Mouse (Mus musculus): Measurements from ENCODE around the gene Mtrf1l. TPM values are rescaled to one million over a fixed set of nuclear protein-coding genes. Genes with fewer than 3 reads are reported as not detected.

Gene Mtrf1l
- 11.5 and 13.0 TPM in 2 replicates for polyA plus RNA-seq (2016; fragmentation: Nextera tagmentation; extraction: Ambion mirVana)

DNA sequence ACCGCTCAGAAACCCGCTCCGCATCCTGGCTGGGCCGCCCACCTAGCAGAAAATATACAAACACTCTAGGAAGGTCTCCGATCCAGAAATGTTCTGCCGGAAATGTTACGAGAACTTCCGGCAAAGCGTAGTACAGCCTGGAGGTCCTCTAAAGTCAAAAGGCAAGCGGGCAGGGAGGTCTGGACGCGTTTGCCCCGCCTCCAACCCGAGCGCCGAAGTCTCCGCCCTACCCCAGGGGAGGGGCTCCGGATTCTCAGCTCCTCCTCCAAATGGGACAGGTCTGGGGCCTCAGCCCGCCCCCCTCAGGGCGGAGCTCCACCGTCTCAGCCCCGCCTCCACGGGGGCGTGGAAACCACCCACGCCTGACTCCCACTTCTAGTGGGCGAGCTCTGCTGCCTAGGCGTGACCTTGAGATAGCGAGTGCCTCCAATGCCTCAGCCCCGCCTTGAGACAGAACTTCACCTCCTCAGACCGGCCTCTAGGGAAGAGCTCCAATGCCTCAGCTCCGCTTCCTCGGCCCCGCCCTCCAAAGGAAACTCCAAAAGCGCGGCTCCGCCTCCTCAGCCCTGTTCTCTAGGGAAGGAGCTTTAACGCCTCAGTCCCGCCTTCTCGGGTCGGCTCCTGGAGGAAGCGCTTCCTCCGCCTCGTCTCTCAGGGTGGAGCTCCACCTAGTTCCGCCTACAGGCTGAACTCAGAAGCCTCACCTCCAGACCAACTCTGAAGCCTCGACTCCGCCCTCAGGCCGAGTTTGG, at the start of gene Mtrf1l:
TSS of gene Mtrf1l (minus strand) at position 171 of the 752 bp plus-strand sequence.
- Histone ChIP-seq H3K4me1 (peaks cover 20% of the 10 kb centered on the region), H3K4me3 (replicated peaks) (peak within 1 kb of the TSS; percentile 89), H3K27ac (peak within 1 kb of the TSS; percentile 85), H3K9me3 (no peaks in the 10 kb centered on the region), H3K9ac (peak within 1 kb of the TSS; percentile 90), H3K36me3 (replicated peaks) (peaks cover 9% of the 10 kb centered on the region), H3K4me2 (peak within 1 kb of the TSS; percentile 63), H3K27me3 (no peaks in the 10 kb centered on the region)
- ATAC-seq (ENCODE audit: low FRiP score) = peak; percentile 96
- WGBS = under 1% methylated on average over 46 of the region's 47 CpGs

- H3K36me3 ChIP-seq (replicated peaks) = no peaks in the 10 kb centered on the region
- H3K27ac ChIP-seq = no peak overlapping the region
- H3K4me2 ChIP-seq = no peak overlapping the region
- no peak for ATAC-seq (ENCODE audit: low FRiP score)
- H3K4me3 ChIP-seq (replicated peaks) = no peak overlapping the region
- no peaks in the 10 kb centered on the region for H3K4me1 ChIP-seq
- WGBS = 63% methylated on average over 4 of the region's 4 CpGs
- no peak overlapping the region for H3K9ac ChIP-seq
- no peaks in the 10 kb centered on the region for H3K9me3 ChIP-seq
- no peaks in the 10 kb centered on the region for H3K27me3 ChIP-seq
Measured at GRCm38 (mm10) chr10:5871081-5871480, 47.4 kb upstream of the Mtrf1l start.

GRCm38 (mm10) chr10:5867981-5868552, 44.4 kb upstream of the Mtrf1l start:
- 70% methylated on average over 11 of the region's 11 CpGs for WGBS
- no peak overlapping the region for H3K4me3 ChIP-seq (replicated peaks)
- ATAC-seq (ENCODE audit: low FRiP score) = no peak
- H3K36me3 ChIP-seq (replicated peaks) = no peaks in the 10 kb centered on the region
- no peaks in the 10 kb centered on the region for H3K4me1 ChIP-seq
- H3K4me2 ChIP-seq = no peak overlapping the region
- H3K27ac ChIP-seq = no peak overlapping the region
- H3K27me3 ChIP-seq = no peaks in the 10 kb centered on the region
- no peak overlapping the region for H3K9ac ChIP-seq
- H3K9me3 ChIP-seq = no peaks in the 10 kb centered on the region

DNA sequence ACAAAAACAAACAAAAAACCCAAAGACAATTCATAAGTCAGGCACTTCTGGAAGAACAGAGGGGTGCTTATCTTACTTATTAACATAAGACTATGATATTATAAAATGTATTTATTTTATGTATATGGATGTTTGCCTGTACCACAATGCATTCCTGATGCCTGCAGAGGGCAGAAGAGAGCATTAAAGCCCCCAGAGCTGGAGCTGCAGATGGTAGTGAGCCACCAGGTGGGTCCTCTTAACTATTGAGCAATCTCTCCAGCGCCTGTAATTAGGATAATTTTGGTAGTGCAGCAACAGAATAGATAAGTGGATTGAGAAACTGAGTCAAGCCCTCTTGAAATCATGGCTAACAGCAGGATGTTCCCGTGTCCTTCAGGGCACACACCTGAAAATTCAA, 42.3 kb upstream of the Mtrf1l start:
- H3K4me1 ChIP-seq = no peaks in the 10 kb centered on the region
- H3K27ac ChIP-seq = no peak overlapping the region
- no peak overlapping the region for H3K9ac ChIP-seq
- no peaks in the 10 kb centered on the region for H3K27me3 ChIP-seq
- ATAC-seq (ENCODE audit: low FRiP score) = no peak
- WGBS = 60% methylated on average over 2 of the region's 2 CpGs
- H3K36me3 ChIP-seq (replicated peaks) = no peaks in the 10 kb centered on the region
- H3K9me3 ChIP-seq = no peaks in the 10 kb centered on the region
- no peak overlapping the region for H3K4me3 ChIP-seq (replicated peaks)
- no peak overlapping the region for H3K4me2 ChIP-seq

DNA sequence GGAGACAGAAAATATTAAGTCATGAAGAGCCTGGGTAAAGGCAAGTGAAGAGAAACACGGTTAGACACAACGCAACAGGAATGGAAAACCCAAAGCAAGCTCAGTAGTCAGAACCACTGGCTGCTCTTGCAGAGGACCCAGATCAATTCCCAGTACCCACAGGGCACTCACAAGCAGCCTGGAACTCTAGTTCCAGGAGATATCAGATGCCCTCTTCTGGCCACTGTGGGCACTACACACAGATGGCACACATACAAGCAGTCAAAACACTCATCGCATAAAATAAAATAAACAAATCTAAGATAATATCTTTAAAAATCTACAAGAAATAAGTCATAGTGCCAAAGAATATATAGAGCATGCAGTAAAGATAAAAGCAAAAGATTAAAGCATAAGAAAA, 39.0 kb upstream of the Mtrf1l start:
- ATAC-seq (ENCODE audit: low FRiP score) = no peak

DNA sequence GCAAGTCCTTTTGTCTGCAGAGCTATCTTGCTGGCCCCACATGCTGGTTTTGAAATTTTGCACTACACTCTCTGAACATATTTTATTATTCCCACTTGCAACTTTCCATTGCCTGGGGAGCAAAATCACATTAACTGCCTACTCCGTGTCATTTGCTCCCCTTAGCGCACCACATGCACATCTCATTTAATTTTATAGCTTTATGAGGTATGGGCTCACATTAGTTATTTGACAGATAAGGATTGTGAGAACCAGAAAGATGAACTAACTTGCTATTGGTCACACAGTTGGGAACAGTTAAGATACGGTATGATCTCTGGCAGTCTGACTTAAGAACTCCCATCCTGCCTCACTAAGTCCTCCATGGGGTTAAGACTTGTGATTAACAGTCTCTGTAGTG, 37.1 kb upstream of the Mtrf1l start:
- no peak overlapping the region for H3K9ac ChIP-seq
- no peak overlapping the region for H3K4me3 ChIP-seq (replicated peaks)
- H3K4me1 ChIP-seq = 0 out of 2 replicates have a peak, but pooled peaks cover 2% of the 10 kb centered on the region
- WGBS = 91% methylated on average over 3 of the region's 3 CpGs
- H3K27ac ChIP-seq = no peak overlapping the region
- H3K4me2 ChIP-seq = no peak overlapping the region
- H3K27me3 ChIP-seq = no peaks in the 10 kb centered on the region
- no peak for ATAC-seq (ENCODE audit: low FRiP score)
- no peaks in the 10 kb centered on the region for H3K9me3 ChIP-seq
- H3K36me3 ChIP-seq (replicated peaks) = no peaks in the 10 kb centered on the region

More for the DNA sequence above, 39.0 kb upstream of the Mtrf1l start:
- 0 out of 2 replicates have a peak, but pooled peaks cover 2% of the 10 kb centered on the region for H3K4me1 ChIP-seq
- 94% methylated on average over 3 of the region's 3 CpGs for WGBS
- no peaks in the 10 kb centered on the region for H3K27me3 ChIP-seq
- no peak overlapping the region for H3K9ac ChIP-seq
- H3K4me2 ChIP-seq = no peak overlapping the region
- no peaks in the 10 kb centered on the region for H3K36me3 ChIP-seq (replicated peaks)
- H3K27ac ChIP-seq = no peak overlapping the region
- H3K4me3 ChIP-seq (replicated peaks) = no peak overlapping the region
- H3K9me3 ChIP-seq = no peaks in the 10 kb centered on the region

- 77% methylated on average over 4 of the region's 4 CpGs for WGBS
- Histone ChIP-seq H3K9me3 (no peaks in the 10 kb centered on the region), H3K4me1 (0 out of 2 replicates have a peak, but pooled peaks cover 2% of the 10 kb centered on the region), H3K27me3 (no peaks in the 10 kb centered on the region), H3K36me3 (replicated peaks) (no peaks in the 10 kb centered on the region), H3K27ac (no peak overlapping the region), H3K4me3 (replicated peaks) (no peak overlapping the region), H3K9ac (no peak overlapping the region), H3K4me2 (no peak overlapping the region)
- no peak for ATAC-seq (ENCODE audit: low FRiP score)
Measured at GRCm38 (mm10) chr10:5859729-5860128, 36.0 kb upstream of the Mtrf1l start.

GRCm38 (mm10) chr10:5857996-5858549, 34.4 kb upstream of the Mtrf1l start:
- H3K9ac ChIP-seq = no peak overlapping the region
- H3K4me3 ChIP-seq (replicated peaks) = no peak overlapping the region
- ATAC-seq (ENCODE audit: low FRiP score) = no peak
- no peaks in the 10 kb centered on the region for H3K27me3 ChIP-seq
- H3K36me3 ChIP-seq (replicated peaks) = no peaks in the 10 kb centered on the region
- 65% methylated on average over 10 of the region's 10 CpGs for WGBS
- H3K9me3 ChIP-seq = no peaks in the 10 kb centered on the region
- H3K4me2 ChIP-seq = no peak overlapping the region
- H3K27ac ChIP-seq = no peak overlapping the region
- 0 out of 2 replicates have a peak, but pooled peaks cover 2% of the 10 kb centered on the region for H3K4me1 ChIP-seq

- no peak overlapping the region for H3K27ac ChIP-seq
- no peak overlapping the region for H3K4me3 ChIP-seq (replicated peaks)
- ATAC-seq (ENCODE audit: low FRiP score) = no peak
- no peak overlapping the region for H3K9ac ChIP-seq
- WGBS = 89% methylated on average over 8 of the region's 8 CpGs
- H3K27me3 ChIP-seq = no peaks in the 10 kb centered on the region
- H3K4me1 ChIP-seq = 0 out of 2 replicates have a peak, but pooled peaks cover under 1% of the 10 kb centered on the region
- no peaks in the 10 kb centered on the region for H3K9me3 ChIP-seq
- no peaks in the 10 kb centered on the region for H3K36me3 ChIP-seq (replicated peaks)
- no peak overlapping the region for H3K4me2 ChIP-seq
Measured at GRCm38 (mm10) chr10:5853290-5853868, 29.7 kb upstream of the Mtrf1l start.

GRCm38 (mm10) chr10:5846939-5847338, 23.2 kb upstream of the Mtrf1l start:
- no peaks in the 10 kb centered on the region for H3K4me1 ChIP-seq
- H3K9ac ChIP-seq = no peak overlapping the region
- H3K27me3 ChIP-seq = no peaks in the 10 kb centered on the region
- no peak overlapping the region for H3K27ac ChIP-seq
- peak; percentile 53; the same call in 1 of the 2 replicates for ATAC-seq (ENCODE audit: low FRiP score)
- H3K9me3 ChIP-seq = no peaks in the 10 kb centered on the region
- H3K36me3 ChIP-seq (replicated peaks) = no peaks in the 10 kb centered on the region
- H3K4me2 ChIP-seq = no peak overlapping the region
- 30% methylated on average over 2 of the region's 2 CpGs for WGBS
- no peak overlapping the region for H3K4me3 ChIP-seq (replicated peaks)

- Histone ChIP-seq H3K9ac (no peak overlapping the region), H3K9me3 (no peaks in the 10 kb centered on the region), H3K27ac (no peak overlapping the region), H3K27me3 (no peaks in the 10 kb centered on the region), H3K4me1 (no peaks in the 10 kb centered on the region), H3K36me3 (replicated peaks) (no peaks in the 10 kb centered on the region), H3K4me2 (no peak overlapping the region), H3K4me3 (replicated peaks) (no peak overlapping the region)
- no peak for ATAC-seq (ENCODE audit: low FRiP score)
- WGBS = 84% methylated on average over 4 of the region's 4 CpGs
Measured at GRCm38 (mm10) chr10:5841369-5841768, 17.7 kb upstream of the Mtrf1l start.

DNA sequence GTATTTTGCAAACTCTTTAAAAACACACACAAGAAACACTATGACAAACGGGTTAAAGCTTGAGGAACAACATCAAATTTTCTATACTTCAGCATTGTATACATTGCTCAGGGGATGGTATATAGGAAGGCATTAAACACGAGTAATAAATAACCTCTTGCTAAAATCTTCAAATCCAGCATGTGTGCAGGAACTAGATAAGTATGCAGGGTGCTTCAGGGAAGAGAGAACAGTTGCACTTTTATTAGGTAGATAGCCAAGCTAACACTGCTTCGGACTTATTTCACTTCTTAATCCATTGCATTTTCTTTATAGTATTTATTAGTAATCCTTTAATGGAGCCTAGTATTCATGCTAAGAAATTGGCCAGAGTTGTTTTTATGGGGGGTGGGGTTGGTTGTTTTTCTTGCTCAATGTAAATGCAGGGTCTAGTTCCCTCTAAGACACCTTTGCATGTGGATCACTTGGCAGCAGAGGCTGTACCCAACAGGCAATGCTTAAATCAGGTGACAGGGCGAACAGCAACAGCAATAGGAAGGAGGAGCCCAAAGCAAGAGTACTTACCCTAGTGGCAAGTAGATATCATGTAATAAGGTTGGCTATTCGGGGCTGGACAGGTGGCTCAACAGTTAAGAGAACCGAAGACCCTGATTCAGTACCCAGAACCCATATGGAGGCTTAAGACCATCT, 2.8 kb upstream of the Mtrf1l start:
- Histone ChIP-seq H3K4me1 (peaks cover 20% of the 10 kb centered on the region), H3K36me3 (replicated peaks) (no peaks in the 10 kb centered on the region), H3K4me2 (no peak overlapping the region), H3K4me3 (replicated peaks) (no peak overlapping the region), H3K27ac (no peak overlapping the region), H3K27me3 (no peaks in the 10 kb centered on the region), H3K9ac (no peak overlapping the region), H3K9me3 (no peaks in the 10 kb centered on the region)
- WGBS = 78% methylated on average over 6 of the region's 6 CpGs
- ATAC-seq (ENCODE audit: low FRiP score) = no peak

Measured in forebrain, embryonic 12.5 days (tissue).